16 mouse cellular contexts compared by ENCODE assay signal in the genomic region with DNA sequence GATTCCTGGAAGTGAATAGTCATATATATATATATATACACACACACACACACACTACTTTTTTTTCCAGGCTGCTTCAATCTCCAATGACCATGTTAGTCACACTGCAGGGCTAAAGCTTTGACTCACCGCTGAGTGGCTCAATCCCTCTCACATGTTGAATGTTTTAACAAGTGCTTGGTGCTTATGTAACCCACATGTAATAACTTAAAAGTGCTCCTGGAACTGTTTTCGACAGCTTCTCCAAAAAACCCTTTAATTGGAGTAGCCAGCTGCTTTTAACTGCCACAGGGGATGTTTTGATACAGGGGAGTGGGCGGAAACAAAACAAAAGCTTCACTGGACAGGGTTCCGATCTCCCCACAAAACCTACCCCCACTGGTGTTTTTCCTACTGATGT. TPM values are rescaled to one million over a fixed set of nuclear protein-coding genes. Genes with fewer than 3 reads are reported as not detected.
DNase-seq lines count a peak whose midpoint lies in the region; ATAC-seq and TF ChIP-seq lines count a peak whose summit lies in the region.
"Had no signal": no experiment of that assay in that cellular context is flagged by ENCODE, and none has a peak within 500 bp of the region (broad histone marks: within the 10 kb centered on the region; RNA-seq: fewer than 3 reads in every experiment).

No protein-coding gene starts in this region.

- no peaks in the 10 kb centered on the region for H3K4me1 ChIP-seq in kidney, postnatal 0 days (replicated peaks; ENCODE audit: insufficient read depth, low read length)
- no peaks in the 10 kb centered on the region for H3K4me1 ChIP-seq in kidney, embryonic 15.5 days
- H3K4me1 ChIP-seq: forebrain, embryonic 12.5 days; midbrain, embryonic 13.5 days had no signal

- H3K36me3 ChIP-seq in kidney, postnatal 0 days (ENCODE audit: insufficient read depth, low read length): no peaks in the 10 kb centered on the region
- no peaks in the 10 kb centered on the region for H3K36me3 ChIP-seq in kidney, embryonic 15.5 days
- H3K36me3 ChIP-seq: forebrain, embryonic 12.5 days; midbrain, embryonic 13.5 days had no signal

- 33% methylated on average over 4 of the region's 4 CpGs for WGBS in kidney, postnatal 0 days
- 37% methylated on average over 4 of the region's 4 CpGs for WGBS in kidney, embryonic 15.5 days

- DNase-seq in kidney, postnatal 0 days (ENCODE audit: low spot score): peak; percentile 5
- no peak for DNase-seq in kidney, adult 11 months
- peak; percentile 15 for DNase-seq in right cerebral cortex, postnatal 25 days
- DNase-seq in right cerebral cortex, postnatal 4 days: no peak
- peak; percentile 4 for DNase-seq in gonadal fat pad, adult 2 months (ENCODE audit: low read depth)
- no peak for DNase-seq in urinary bladder, adult 2 months (ENCODE audit: low spot score)
- no peak for DNase-seq in urinary bladder, postnatal 10 days (ENCODE audit: low spot score)
- DNase-seq: cerebellum, postnatal 36 days; heart, postnatal 10 days; lung, embryonic 14.5 days; spleen, adult 18-20 months; thymus, adult 18-20 months had no signal

- H3K4me3 ChIP-seq in kidney, postnatal 0 days (replicated peaks; ENCODE audit: low read depth, low read length): no peak overlapping the region
- no peak overlapping the region for H3K4me3 ChIP-seq in kidney, embryonic 15.5 days (replicated peaks)
- H3K4me3 ChIP-seq: forebrain, embryonic 12.5 days; midbrain, embryonic 13.5 days had no signal

- no peak for ATAC-seq in kidney, postnatal 0 days (replicated peaks; ENCODE audit: low FRiP score, low read depth)
- ATAC-seq in kidney, embryonic 15.5 days (replicated peaks; ENCODE audit: low FRiP score): no peak
- ATAC-seq: intestine, embryonic 16.5 days; midbrain, embryonic 13.5 days had no signal

- H3K4me2 ChIP-seq in kidney, postnatal 0 days (ENCODE audit: low read length): no peak overlapping the region
- no peak overlapping the region for H3K4me2 ChIP-seq in kidney, embryonic 15.5 days
- H3K4me2 ChIP-seq: forebrain, embryonic 12.5 days; lung, embryonic 14.5 days; midbrain, embryonic 13.5 days had no signal

- no peak overlapping the region for H3K9ac ChIP-seq in kidney, postnatal 0 days (ENCODE audit: low read depth, low read length)
- no peak overlapping the region for H3K9ac ChIP-seq in kidney, embryonic 15.5 days
- H3K9ac ChIP-seq: forebrain, embryonic 12.5 days; lung, embryonic 14.5 days; midbrain, embryonic 13.5 days had no signal

- no peak for TF ChIP-seq CTCF in kidney, postnatal 0 days (IDR thresholded peaks at IDR 0.05; ENCODE audit: low read depth)

- no peaks in the 10 kb centered on the region for H3K9me3 ChIP-seq in kidney, postnatal 0 days (replicated peaks; ENCODE audit: low read length)
- H3K9me3 ChIP-seq in kidney, embryonic 15.5 days (replicated peaks): no peaks in the 10 kb centered on the region
- H3K9me3 ChIP-seq: forebrain, embryonic 12.5 days; midbrain, embryonic 13.5 days had no signal

- H3K27ac ChIP-seq in kidney, postnatal 0 days: no peak overlapping the region
- no peak overlapping the region for H3K27ac ChIP-seq in kidney, embryonic 15.5 days
- H3K27ac ChIP-seq: forebrain, embryonic 12.5 days; midbrain, embryonic 13.5 days had no signal

- H3K27me3 ChIP-seq in kidney, postnatal 0 days (ENCODE audit: insufficient read depth, low read length): no peaks in the 10 kb centered on the region
- no peaks in the 10 kb centered on the region for H3K27me3 ChIP-seq in kidney, embryonic 15.5 days
- H3K27me3 ChIP-seq: forebrain, embryonic 12.5 days; midbrain, embryonic 13.5 days had no signal

RNA-seq across cellular contexts. Expression of a gene that starts 29.4 kb away (rescaled TPM):
- polyA plus RNA-seq in kidney, postnatal 0 days (2015; fragmentation: Nextera tagmentation; extraction: Ambion mirVana): 19.7 and 21.9 TPM in 2 replicates
- 5.6 and 8.0 TPM in 2 replicates for polyA plus RNA-seq in gonadal fat pad, adult 2 months (2012; rRNA removed)
- 27.5 and 30.0 TPM in 2 replicates for polyA plus RNA-seq in urinary bladder, adult 2 months (2012; rRNA removed)
- polyA plus RNA-seq in kidney, embryonic 15.5 days (2015; fragmentation: Nextera tagmentation; extraction: Ambion mirVana): 33.6 and 34.8 TPM in 2 replicates

Comparison
In these comparisons a context has a peak if more than half of its experiments do, and no peak if none do; other contexts are left out.
1. DNase-seq: peak in kidney, postnatal 0 days (single experiment), right cerebral cortex, postnatal 25 days (single experiment) and gonadal fat pad, adult 2 months (single experiment); none in kidney, adult 11 months (single experiment), right cerebral cortex, postnatal 4 days (single experiment), urinary bladder, adult 2 months (single experiment) and urinary bladder, postnatal 10 days (single experiment).